Mouse (Mus musculus): ENCODE measurements around the gene Epb41l1. TPM values are rescaled to one million over a fixed set of nuclear protein-coding genes. Genes with fewer than 3 reads are reported as not detected.

Epb41l1 gene
- polyA plus RNA-seq, 1 experiment from 2014 or later: 9.4 TPM

GRCm38 (mm10) chr2:156569261-156569660, 148.6 kb downstream of the Epb41l1 start:
- no peak overlapping the region for H3K27ac ChIP-seq (replicated peaks)
- no peak for ATAC-seq (ENCODE audit: low read depth)
- H3K4me1 ChIP-seq (replicated peaks): no peaks in the 10 kb centered on the region
- H3K4me2 ChIP-seq: no peak overlapping the region
- no peaks in the 10 kb centered on the region for H3K9me3 ChIP-seq
- H3K27me3 ChIP-seq: no peaks in the 10 kb centered on the region
- H3K4me3 ChIP-seq: no peak overlapping the region
- WGBS: 92% methylated on average over 3 of the region's 3 CpGs
- H3K36me3 ChIP-seq: peaks cover 52% of the 10 kb centered on the region
- H3K9ac ChIP-seq: no peak overlapping the region

- H3K4me3 ChIP-seq: no peak overlapping the region
- no peaks in the 10 kb centered on the region for H3K9me3 ChIP-seq
- H3K27ac ChIP-seq (replicated peaks): no peak overlapping the region
- no peak for ATAC-seq (ENCODE audit: low read depth)
- H3K9ac ChIP-seq: no peak overlapping the region
- no peak overlapping the region for H3K4me2 ChIP-seq
- H3K27me3 ChIP-seq: no peaks in the 10 kb centered on the region
- no peaks in the 10 kb centered on the region for H3K4me1 ChIP-seq (replicated peaks)
- 79% methylated on average over 6 of the region's 6 CpGs for WGBS
- H3K36me3 ChIP-seq: peaks cover 36% of the 10 kb centered on the region
Measured at GRCm38 (mm10) chr2:156571521-156571920, 150.8 kb downstream of the Epb41l1 start.

- ATAC-seq (ENCODE audit: low read depth): no peak
- H3K4me2 ChIP-seq: no peak overlapping the region
- no peaks in the 10 kb centered on the region for H3K9me3 ChIP-seq
- 0 out of 2 replicates have a peak, but pooled peaks cover 5% of the 10 kb centered on the region for H3K4me1 ChIP-seq (replicated peaks)
- 82% methylated on average over 7 of the region's 7 CpGs for WGBS
- H3K27ac ChIP-seq (replicated peaks): no peak overlapping the region
- no peak overlapping the region for H3K4me3 ChIP-seq
- H3K9ac ChIP-seq: no peak overlapping the region
- no peaks in the 10 kb centered on the region for H3K36me3 ChIP-seq
- H3K27me3 ChIP-seq: no peaks in the 10 kb centered on the region
Measured at GRCm38 (mm10) chr2:156576850-156577587, 156.3 kb downstream of the Epb41l1 start.

DNA sequence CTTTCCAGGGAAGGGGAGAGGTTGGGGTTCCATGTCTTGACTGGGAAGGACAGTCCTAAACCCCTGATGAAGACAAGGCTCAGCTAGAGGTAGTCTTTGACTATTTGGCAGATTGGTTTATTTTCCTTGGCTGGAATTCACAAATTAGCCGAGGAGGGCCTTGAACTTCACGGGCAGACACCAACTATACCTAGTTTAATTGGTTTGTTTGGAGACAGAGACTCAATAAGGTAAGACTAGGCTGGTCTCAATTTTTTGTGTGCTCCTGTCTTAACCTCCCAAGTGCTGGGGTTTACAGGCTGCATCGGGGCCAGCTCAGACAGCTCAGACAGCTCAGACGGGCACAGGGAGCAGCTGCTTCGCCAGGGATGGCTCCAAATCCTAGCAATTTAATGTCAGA, 159.8 kb downstream of the Epb41l1 start:
- Histone ChIP-seq H3K9me3 (no peaks in the 10 kb centered on the region), H3K4me3 (no peak overlapping the region), H3K4me2 (no peak overlapping the region), H3K36me3 (no peaks in the 10 kb centered on the region), H3K4me1 (replicated peaks) (peaks cover 18% of the 10 kb centered on the region), H3K27ac (replicated peaks) (no peak overlapping the region), H3K9ac (no peak overlapping the region), H3K27me3 (peaks cover 7% of the 10 kb centered on the region)
- no peak for ATAC-seq (ENCODE audit: low read depth)
- WGBS: 81% methylated on average over 5 of the region's 5 CpGs

- H3K9ac ChIP-seq: no peak overlapping the region
- peaks cover 7% of the 10 kb centered on the region for H3K27me3 ChIP-seq
- no peak overlapping the region for H3K4me2 ChIP-seq
- H3K4me1 ChIP-seq (replicated peaks): peaks cover 21% of the 10 kb centered on the region
- no peaks in the 10 kb centered on the region for H3K36me3 ChIP-seq
- no peak overlapping the region for H3K4me3 ChIP-seq
- H3K27ac ChIP-seq (replicated peaks): no peak overlapping the region
- no peaks in the 10 kb centered on the region for H3K9me3 ChIP-seq
- no peak for ATAC-seq (ENCODE audit: low read depth)
- WGBS: 55% methylated on average over 10 of the region's 10 CpGs
Measured at GRCm38 (mm10) chr2:156581244-156581643, 160.5 kb downstream of the Epb41l1 start.

- Histone ChIP-seq H3K9ac (no peak overlapping the region), H3K9me3 (no peaks in the 10 kb centered on the region), H3K27ac (replicated peaks) (no peak overlapping the region), H3K4me1 (replicated peaks) (peaks cover 21% of the 10 kb centered on the region), H3K36me3 (no peaks in the 10 kb centered on the region), H3K4me3 (no peak overlapping the region), H3K4me2 (no peak overlapping the region), H3K27me3 (peaks cover 7% of the 10 kb centered on the region)
- 93% methylated on average over 10 of the region's 10 CpGs for WGBS
- no peak for ATAC-seq (ENCODE audit: low read depth)
Measured at GRCm38 (mm10) chr2:156582887-156583286, 162.2 kb downstream of the Epb41l1 start.

- WGBS: 62% methylated on average over 11 of the region's 11 CpGs
- H3K4me2 ChIP-seq: no peak overlapping the region
- no peak overlapping the region for H3K9ac ChIP-seq
- peaks cover 21% of the 10 kb centered on the region for H3K4me1 ChIP-seq (replicated peaks)
- no peaks in the 10 kb centered on the region for H3K36me3 ChIP-seq
- peaks cover 7% of the 10 kb centered on the region for H3K27me3 ChIP-seq
- no peak overlapping the region for H3K4me3 ChIP-seq
- H3K9me3 ChIP-seq: no peaks in the 10 kb centered on the region
- H3K27ac ChIP-seq (replicated peaks): no peak overlapping the region
- ATAC-seq (ENCODE audit: low read depth): peak; percentile 40; the same call in 1 of the 2 replicates
Measured at GRCm38 (mm10) chr2:156584154-156584796, 163.6 kb downstream of the Epb41l1 start.

DNA sequence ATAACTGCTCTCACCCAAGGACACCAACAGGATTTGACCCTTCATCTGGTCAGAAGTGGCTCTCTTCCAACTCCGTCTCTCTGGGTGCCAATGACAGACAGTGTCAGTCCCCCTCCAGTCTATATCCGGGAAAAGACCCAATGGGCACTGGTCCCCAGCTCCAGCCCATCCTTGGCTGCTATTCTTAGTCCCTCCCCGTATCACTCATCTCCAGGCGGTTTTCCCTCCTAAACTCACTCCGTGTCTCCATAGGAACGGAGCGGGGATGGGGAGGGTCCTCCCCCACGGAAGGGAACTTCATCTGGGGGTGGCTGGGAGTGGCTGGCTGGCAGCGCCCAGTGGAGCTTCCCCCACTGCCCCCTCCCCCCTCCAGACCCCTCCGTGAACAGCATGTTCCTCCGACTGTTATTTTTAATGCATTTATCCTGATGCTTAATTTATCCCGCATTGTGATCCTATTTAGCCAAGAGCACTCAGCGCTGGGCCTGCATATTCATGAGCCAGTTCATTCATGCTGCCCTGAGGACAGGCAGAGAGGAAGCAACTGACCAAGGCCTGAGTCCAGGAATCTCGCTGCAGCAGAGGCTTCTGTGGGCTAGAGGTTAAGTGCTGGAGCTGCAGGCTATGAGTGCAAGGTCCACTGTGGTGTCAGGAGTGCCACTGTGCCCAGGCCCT, 164.2 kb downstream of the Epb41l1 start:
- Histone ChIP-seq H3K4me3 (no peak overlapping the region), H3K27ac (replicated peaks) (no peak overlapping the region), H3K4me1 (replicated peaks) (peaks cover 21% of the 10 kb centered on the region), H3K27me3 (peaks cover 7% of the 10 kb centered on the region), H3K9ac (0 out of 2 replicates have a peak overlapping the region, but pooled peaks have one; percentile 5), H3K9me3 (no peaks in the 10 kb centered on the region), H3K36me3 (no peaks in the 10 kb centered on the region), H3K4me2 (peak overlapping the region; percentile 28)
- 24% methylated on average over 14 of the region's 14 CpGs for whole genome bisulfite sequencing
- peak; percentile 59 for ATAC-seq (ENCODE audit: low read depth)

- no peak overlapping the region for H3K27ac ChIP-seq (replicated peaks)
- H3K9me3 ChIP-seq: no peaks in the 10 kb centered on the region
- H3K4me1 ChIP-seq (replicated peaks): peaks cover 13% of the 10 kb centered on the region
- no peak overlapping the region for H3K4me3 ChIP-seq
- 89% methylated on average over 9 of the region's 9 CpGs for WGBS
- H3K4me2 ChIP-seq: no peak overlapping the region
- H3K9ac ChIP-seq: no peak overlapping the region
- no peaks in the 10 kb centered on the region for H3K36me3 ChIP-seq
- no peak for ATAC-seq (ENCODE audit: low read depth)
- no peaks in the 10 kb centered on the region for H3K27me3 ChIP-seq
Measured at GRCm38 (mm10) chr2:156589481-156589880, 168.8 kb downstream of the Epb41l1 start.

Small RNAs within 50 kb of the gene (microRNA-seq; reads per million reads assigned to microRNA genes)
- not detected for gene Gm22758

Other genes starting within 250 kb of the Epb41l1 start
- gene Rbm39, start 240.7 kb upstream of the Epb41l1 start, polyA plus RNA-seq (2015; fragmentation: Nextera tagmentation; extraction: Ambion mirVana): 509 and 512 TPM in 2 replicates
- gene Phf20, start 224.4 kb upstream of the Epb41l1 start, polyA plus RNA-seq (2015; fragmentation: Nextera tagmentation; extraction: Ambion mirVana): 101 and 126 TPM in 2 replicates
- gene Cnbd2, start 108.6 kb upstream of the Epb41l1 start, polyA plus RNA-seq (2015; fragmentation: Nextera tagmentation; extraction: Ambion mirVana): 6.0 and 7.6 TPM in 2 replicates
- gene Scand1, start 108.2 kb upstream of the Epb41l1 start, polyA plus RNA-seq (2015; fragmentation: Nextera tagmentation; extraction: Ambion mirVana): 88.6 and 105 TPM in 2 replicates
- gene Aar2, start 126.7 kb downstream of the Epb41l1 start, polyA plus RNA-seq (2015; fragmentation: Nextera tagmentation; extraction: Ambion mirVana): 41.9 and 44.8 TPM in 2 replicates
- gene Dlgap4, start 192.8 kb downstream of the Epb41l1 start, polyA plus RNA-seq (2015; fragmentation: Nextera tagmentation; extraction: Ambion mirVana): 201 and 209 TPM in 2 replicates

Measured in neural tube, embryonic 13.5 days (tissue).